Mouse (Mus musculus) heart, postnatal 0 days (tissue): Measurements from ENCODE around the gene Pigr.

ENCODE experiments used
- CTCF ChIP-seq: IDR thresholded peaks from 2 replicates; pipeline ENCODE4 v1.5.1; 2016; ENCODE audit warnings: antibody characterized with exemption, control low read depth, low read depth
- EP300 ChIP-seq: IDR thresholded peaks from 2 replicates; pipeline ENCODE4 v1.6.1; 2016; ENCODE audit warnings: antibody characterized with exemption, low read depth

GRCm38 (mm10) chr1:130821149-130821471, 5.4 kb upstream of the Pigr start:
- TF ChIP-seq CTCF (no peak), EP300 (no peak)
